Mouse (Mus musculus): ENCODE results near the gene Usp22. TPM values are rescaled to one million over a fixed set of nuclear protein-coding genes. Genes with fewer than 3 reads are reported as not detected.

Usp22 gene
- total RNA-seq, 1 experiment = 111 TPM

DNA sequence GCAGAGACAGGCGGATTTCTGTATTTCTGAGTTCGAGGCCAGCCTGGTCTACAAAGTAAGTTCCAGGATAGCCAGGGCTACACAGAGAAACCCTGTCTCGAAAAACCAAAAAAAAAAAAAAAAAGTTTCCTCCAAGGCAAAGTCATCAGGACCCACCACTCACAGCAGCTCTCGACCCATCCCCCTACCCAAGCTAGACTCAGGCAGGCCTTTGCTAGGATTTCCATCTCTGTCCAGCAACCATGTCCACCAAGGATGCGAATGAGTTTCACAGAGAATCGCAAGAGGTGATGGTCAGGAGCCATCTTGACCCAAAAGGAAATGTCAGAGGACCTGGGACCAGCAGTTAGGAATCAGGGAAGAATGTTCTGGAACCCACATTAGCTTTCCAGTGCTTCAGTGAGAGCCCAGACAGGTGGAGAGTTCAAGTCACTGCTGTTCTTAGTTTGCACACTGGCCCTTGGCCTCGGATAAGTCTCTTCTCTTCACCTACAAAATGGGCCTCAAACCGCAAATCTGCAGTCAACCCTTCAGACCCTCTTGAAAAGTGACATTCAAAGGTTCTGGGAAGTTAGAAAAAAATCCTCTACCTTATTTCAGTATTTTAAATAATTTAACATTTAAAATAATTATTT lies 47.3 kb downstream of the Usp22 start:
- in situ Hi-C loops (cut with MboI; ENCODE audit: low sequenced_read_pairs in 2 of 2, unreplicated experiment in 2 of 2) = no loop called here
- DNase-seq (ENCODE audit: low read depth, low spot score) = no peak
- no peak for TF ChIP-seq ZNF384 (IDR thresholded peaks at IDR 0.05; ENCODE audit: low read depth, low read length)

DNA sequence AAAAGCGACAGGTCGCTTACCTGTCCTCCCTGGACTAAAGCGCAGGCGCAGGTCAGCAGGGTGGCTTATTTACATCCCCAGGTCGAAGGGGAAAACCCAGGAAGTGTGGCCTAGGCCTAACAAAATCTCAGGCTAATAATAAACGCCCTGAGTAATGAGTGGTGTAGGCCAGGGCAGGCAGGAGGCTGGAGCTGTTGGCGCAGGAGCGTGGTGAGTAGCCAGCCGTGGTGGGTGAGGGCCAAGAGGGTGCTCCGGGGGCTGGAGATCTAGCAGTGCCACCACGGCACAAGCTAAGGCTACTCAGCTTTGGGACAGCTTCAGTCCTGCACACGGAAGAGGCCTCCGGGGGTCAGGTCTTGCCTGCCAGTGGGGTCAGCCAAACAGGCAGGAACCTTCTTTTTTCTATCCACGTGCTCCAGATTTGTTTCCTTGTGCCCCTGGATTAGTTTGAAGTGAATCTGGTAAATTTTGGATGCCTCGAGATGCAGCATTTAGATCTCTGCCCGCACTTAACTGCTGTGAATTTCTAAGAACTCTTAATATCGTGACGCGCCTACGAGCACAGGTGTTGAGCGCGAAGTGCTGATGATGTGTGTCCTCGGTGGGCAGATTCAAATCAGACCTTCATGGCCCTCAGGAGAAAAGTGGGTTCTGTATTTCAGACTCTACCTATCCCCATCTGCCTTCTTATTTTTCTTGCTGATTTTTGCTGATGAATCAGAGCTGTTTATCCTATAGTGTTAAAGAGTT lies 48.1 kb downstream of the Usp22 start, which contains the start of gene Tnfrsf13b:
TSS of gene Tnfrsf13b (plus strand) at position 150 of the 750 bp plus-strand sequence.
- H3K9ac ChIP-seq (ENCODE audit: insufficient read depth, low read depth, low read length, poor library complexity, severe bottlenecking) = no peak within 1 kb of the TSS
- no peaks in the 10 kb centered on the region for H3K36me3 ChIP-seq (ENCODE audit: control insufficient read depth, insufficient read depth, low read length, poor library complexity, severe bottlenecking)
- in situ Hi-C loops (cut with MboI; ENCODE audit: low sequenced_read_pairs in 2 of 2, unreplicated experiment in 2 of 2) = no loop called here
- H3K27ac ChIP-seq (ENCODE audit: insufficient read depth, low read depth, low read length, poor library complexity, severe bottlenecking) = no peak within 1 kb of the TSS
- H3K9me3 ChIP-seq (ENCODE audit: control insufficient read depth, insufficient read depth, low read depth, low read length) = no peaks in the 10 kb centered on the region
- H3K4me3 ChIP-seq (ENCODE audit: insufficient read depth in 1 of 2, low read depth in 1 of 2, low read length in 2 of 2, poor library complexity in 1 of 2, severe bottlenecking in 1 of 2) = no peak within 1 kb of the TSS
- no peak for TF ChIP-seq ZNF384 (IDR thresholded peaks at IDR 0.05; ENCODE audit: low read depth, low read length)
- no peak for TF ChIP-seq ZC3H11A (IDR thresholded peaks at IDR 0.05; ENCODE audit: borderline replicate concordance, low read depth, low read length)
- TF ChIP-seq HCFC1 (IDR thresholded peaks at IDR 0.05; ENCODE audit: borderline replicate concordance, insufficient read depth, low read length) = no peak
- no peak for TF ChIP-seq CHD2 (IDR thresholded peaks at IDR 0.05; ENCODE audit: low read depth, low read length)
- no peak for TF ChIP-seq MAFK (IDR thresholded peaks at IDR 0.05; ENCODE audit: insufficient read depth, low read depth, low read length)
- no peaks in the 10 kb centered on the region for H3K4me1 ChIP-seq (ENCODE audit: control insufficient read depth in 2 of 2, insufficient read depth in 2 of 2, low read length in 2 of 2, poor library complexity in 1 of 2)
- DNase-seq (ENCODE audit: low read depth, low spot score) = no peak

More for the DNA sequence above, 47.3 kb downstream of the Usp22 start:
- Histone ChIP-seq H3K36me3 (ENCODE audit: control insufficient read depth, insufficient read depth, low read length, poor library complexity, severe bottlenecking) (no peaks in the 10 kb centered on the region), H3K27ac (ENCODE audit: insufficient read depth, low read depth, low read length, poor library complexity, severe bottlenecking) (no peak overlapping the region), H3K4me1 (ENCODE audit: control insufficient read depth in 2 of 2, insufficient read depth in 2 of 2, low read length in 2 of 2, poor library complexity in 1 of 2) (no peaks in the 10 kb centered on the region), H3K9me3 (ENCODE audit: control insufficient read depth, insufficient read depth, low read depth, low read length) (no peaks in the 10 kb centered on the region), H3K4me3 (ENCODE audit: insufficient read depth in 1 of 2, low read depth in 1 of 2, low read length in 2 of 2, poor library complexity in 1 of 2, severe bottlenecking in 1 of 2) (no peak overlapping the region), H3K9ac (ENCODE audit: insufficient read depth, low read depth, low read length, poor library complexity, severe bottlenecking) (no peak overlapping the region)

DNA sequence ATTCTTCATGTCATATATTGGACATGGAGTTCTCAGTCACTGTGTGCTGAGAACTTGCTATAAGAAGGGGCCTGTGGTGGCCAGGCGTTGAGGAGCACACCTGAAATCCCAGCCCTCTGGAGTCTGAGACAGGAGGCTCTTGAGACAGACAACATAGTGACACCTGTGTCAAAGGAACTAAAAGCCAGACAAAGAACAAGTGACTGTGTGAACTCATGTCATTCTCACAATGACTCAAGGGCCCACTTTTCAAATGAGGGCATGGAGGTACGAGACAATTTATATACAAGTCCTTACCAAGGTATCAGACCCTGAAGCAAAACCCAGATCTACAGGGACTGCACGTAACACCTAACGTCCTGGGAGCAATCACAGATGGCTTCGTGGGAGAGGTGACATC lies 48.9 kb downstream of the Usp22 start:
- H3K36me3 ChIP-seq (ENCODE audit: control insufficient read depth, insufficient read depth, low read length, poor library complexity, severe bottlenecking) = no peaks in the 10 kb centered on the region
- H3K9ac ChIP-seq (ENCODE audit: insufficient read depth, low read depth, low read length, poor library complexity, severe bottlenecking) = no peak overlapping the region
- TF ChIP-seq ZNF384 (IDR thresholded peaks at IDR 0.05; ENCODE audit: low read depth, low read length) (no peak), ZC3H11A (IDR thresholded peaks at IDR 0.05; ENCODE audit: borderline replicate concordance, low read depth, low read length) (no peak), HCFC1 (IDR thresholded peaks at IDR 0.05; ENCODE audit: borderline replicate concordance, insufficient read depth, low read length) (no peak), CHD2 (IDR thresholded peaks at IDR 0.05; ENCODE audit: low read depth, low read length) (no peak), MAFK (IDR thresholded peaks at IDR 0.05; ENCODE audit: insufficient read depth, low read depth, low read length) (no peak)
- in situ Hi-C loops (cut with MboI; ENCODE audit: low sequenced_read_pairs in 2 of 2, unreplicated experiment in 2 of 2) = no loop called here
- no peak for DNase-seq (ENCODE audit: low read depth, low spot score)
- H3K4me3 ChIP-seq (ENCODE audit: insufficient read depth in 1 of 2, low read depth in 1 of 2, low read length in 2 of 2, poor library complexity in 1 of 2, severe bottlenecking in 1 of 2) = no peak overlapping the region
- no peaks in the 10 kb centered on the region for H3K4me1 ChIP-seq (ENCODE audit: control insufficient read depth in 2 of 2, insufficient read depth in 2 of 2, low read length in 2 of 2, poor library complexity in 1 of 2)
- H3K27ac ChIP-seq (ENCODE audit: insufficient read depth, low read depth, low read length, poor library complexity, severe bottlenecking) = no peak overlapping the region
- H3K9me3 ChIP-seq (ENCODE audit: control insufficient read depth, insufficient read depth, low read depth, low read length) = no peaks in the 10 kb centered on the region

DNA sequence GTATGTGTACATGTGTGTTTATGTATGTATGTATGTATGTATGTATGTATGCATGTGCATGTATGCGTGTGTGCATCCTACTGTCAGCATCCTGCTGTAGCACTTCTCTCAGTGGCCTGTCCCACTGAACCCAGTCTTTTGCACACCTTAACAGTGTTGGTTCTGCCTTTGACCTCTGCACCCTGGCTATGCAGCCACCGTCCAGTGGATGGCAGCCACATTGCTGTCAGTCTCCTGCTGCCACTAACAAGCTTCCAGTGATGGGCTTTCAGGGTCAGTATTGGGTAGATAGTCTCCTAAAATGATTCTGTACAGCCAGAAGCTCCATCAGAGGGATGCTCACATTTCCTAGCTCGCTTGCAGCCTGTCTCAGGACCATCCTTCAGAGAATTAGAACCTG lies 51.0 kb downstream of the Usp22 start:
- H3K36me3 ChIP-seq (ENCODE audit: control insufficient read depth, insufficient read depth, low read length, poor library complexity, severe bottlenecking) = no peaks in the 10 kb centered on the region
- TF ChIP-seq HCFC1 (IDR thresholded peaks at IDR 0.05; ENCODE audit: borderline replicate concordance, insufficient read depth, low read length) (no peak), ZNF384 (IDR thresholded peaks at IDR 0.05; ENCODE audit: low read depth, low read length) (no peak), ZC3H11A (IDR thresholded peaks at IDR 0.05; ENCODE audit: borderline replicate concordance, low read depth, low read length) (no peak), MAFK (IDR thresholded peaks at IDR 0.05; ENCODE audit: insufficient read depth, low read depth, low read length) (no peak), CHD2 (IDR thresholded peaks at IDR 0.05; ENCODE audit: low read depth, low read length) (no peak)
- no peak overlapping the region for H3K9ac ChIP-seq (ENCODE audit: insufficient read depth, low read depth, low read length, poor library complexity, severe bottlenecking)
- no peaks in the 10 kb centered on the region for H3K4me1 ChIP-seq (ENCODE audit: control insufficient read depth in 2 of 2, insufficient read depth in 2 of 2, low read length in 2 of 2, poor library complexity in 1 of 2)
- in situ Hi-C loops (cut with MboI; ENCODE audit: low sequenced_read_pairs in 2 of 2, unreplicated experiment in 2 of 2) = no loop called here
- no peak overlapping the region for H3K27ac ChIP-seq (ENCODE audit: insufficient read depth, low read depth, low read length, poor library complexity, severe bottlenecking)
- no peaks in the 10 kb centered on the region for H3K9me3 ChIP-seq (ENCODE audit: control insufficient read depth, insufficient read depth, low read depth, low read length)
- DNase-seq (ENCODE audit: low read depth, low spot score) = no peak
- no peak overlapping the region for H3K4me3 ChIP-seq (ENCODE audit: insufficient read depth in 1 of 2, low read depth in 1 of 2, low read length in 2 of 2, poor library complexity in 1 of 2, severe bottlenecking in 1 of 2)
